Mouse (Mus musculus): ENCODE data around the gene Osbpl7.

Gene Osbpl7

DNA sequence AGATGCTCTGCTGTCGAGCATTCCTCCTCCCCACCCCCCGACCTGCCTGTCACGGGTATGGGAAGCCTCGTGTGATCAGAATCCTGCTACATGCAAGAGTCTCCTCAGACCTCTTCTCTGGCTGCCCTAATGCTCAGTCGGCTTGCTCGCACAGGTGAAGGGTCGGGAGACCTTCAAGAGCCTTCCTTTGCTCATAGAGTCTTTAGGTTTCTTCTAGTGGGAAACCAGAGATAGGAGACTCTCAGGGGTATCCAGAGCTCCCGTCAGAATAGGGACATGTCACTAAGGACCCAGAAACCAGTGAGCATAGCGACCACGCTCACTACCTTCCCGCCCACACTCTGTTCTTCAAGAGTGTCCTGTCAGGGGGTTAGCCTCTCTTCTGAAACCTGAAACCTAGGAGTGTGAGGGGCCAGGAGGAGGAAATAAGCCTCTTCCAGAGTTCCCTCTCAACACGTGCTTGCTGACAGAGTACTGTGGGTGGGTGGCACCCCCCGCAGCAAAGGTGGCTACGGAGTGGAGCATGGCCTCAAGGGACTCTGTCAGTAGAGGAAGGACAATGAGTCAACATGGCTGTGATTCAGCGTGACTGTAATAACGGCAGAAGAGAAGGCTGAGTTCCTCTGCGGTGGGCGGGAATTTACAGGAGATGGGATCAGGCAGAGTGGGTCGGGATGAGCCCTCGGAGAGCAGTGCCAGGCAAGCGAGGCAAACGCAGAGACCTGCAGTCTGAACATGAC is 33.1 kb downstream of the Osbpl7 start:
- peak; percentile 80 for DNase-seq

DNA sequence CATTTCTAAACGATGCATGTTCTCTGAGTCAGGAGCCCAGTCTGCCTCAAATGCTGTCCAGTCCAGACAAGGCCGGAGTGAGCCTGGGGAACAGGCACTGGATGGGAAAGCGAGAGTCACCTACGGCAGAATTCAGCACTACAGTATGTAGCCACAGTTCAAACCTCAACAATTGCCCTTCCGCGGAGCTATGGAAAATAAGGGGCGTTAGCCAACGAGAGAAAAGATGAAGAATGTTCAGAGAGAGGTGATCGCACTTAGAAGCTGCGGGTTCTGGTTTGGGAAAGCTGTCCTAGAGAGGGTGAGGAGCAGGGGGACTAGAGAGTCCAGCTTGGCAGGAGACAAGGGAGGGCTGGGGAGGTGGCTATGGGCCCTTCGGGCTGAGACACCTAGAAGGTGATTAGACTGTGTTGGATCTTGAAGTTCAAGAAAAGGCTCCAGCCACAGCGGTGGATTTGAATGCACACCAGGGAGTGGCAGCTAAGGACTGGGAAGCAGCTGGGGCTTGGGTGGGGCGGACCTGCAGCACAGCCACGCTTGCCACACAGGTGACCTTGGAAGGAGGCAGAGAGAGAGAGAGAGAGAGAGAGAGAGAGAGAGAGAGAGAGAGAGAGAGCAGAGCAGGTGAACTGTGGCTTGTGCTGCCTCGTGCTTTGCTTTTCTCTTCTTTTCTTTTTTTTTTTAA is 34.5 kb downstream of the Osbpl7 start:
- DNase-seq: no peak

DNA sequence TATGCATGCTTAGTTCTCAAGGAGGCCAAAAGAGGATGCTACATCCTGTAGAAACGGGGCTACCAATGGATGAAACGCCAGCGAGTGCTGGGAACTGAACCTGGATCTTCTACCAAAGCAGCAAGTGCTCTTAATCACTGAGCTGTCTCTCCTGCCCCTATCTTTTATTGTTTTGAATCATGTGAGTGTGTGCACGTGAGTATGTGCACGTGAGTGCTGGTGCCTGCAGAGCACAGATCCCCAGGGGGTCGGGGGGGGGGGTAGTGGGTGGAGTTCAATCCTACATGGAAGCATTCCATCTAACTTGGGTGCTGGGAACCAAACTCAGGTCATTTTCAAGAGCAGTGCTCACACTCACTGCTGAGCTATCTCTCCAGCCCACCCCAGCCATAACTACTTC is 35.9 kb downstream of the Osbpl7 start:
- no peak for DNase-seq

DNA sequence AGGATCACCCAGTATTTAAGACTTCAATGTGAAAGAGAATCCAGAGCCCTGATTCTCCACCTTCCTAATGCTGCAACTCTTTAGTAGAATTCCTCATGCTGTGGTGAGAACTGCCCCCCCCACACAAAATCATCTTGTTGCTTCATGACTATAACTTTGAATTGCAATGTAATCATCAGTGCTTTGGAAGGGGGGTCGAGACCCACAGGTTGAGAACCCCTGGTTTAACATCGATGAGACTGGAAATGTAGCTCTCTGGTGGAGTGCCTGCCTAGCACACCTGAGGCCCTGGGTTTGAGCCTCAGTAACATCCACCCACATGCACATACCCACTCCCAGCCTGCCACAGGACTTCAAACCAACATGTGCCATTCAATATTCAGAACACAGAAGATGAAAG is 44.2 kb downstream of the Osbpl7 start:
- no peak for DNase-seq

DNA sequence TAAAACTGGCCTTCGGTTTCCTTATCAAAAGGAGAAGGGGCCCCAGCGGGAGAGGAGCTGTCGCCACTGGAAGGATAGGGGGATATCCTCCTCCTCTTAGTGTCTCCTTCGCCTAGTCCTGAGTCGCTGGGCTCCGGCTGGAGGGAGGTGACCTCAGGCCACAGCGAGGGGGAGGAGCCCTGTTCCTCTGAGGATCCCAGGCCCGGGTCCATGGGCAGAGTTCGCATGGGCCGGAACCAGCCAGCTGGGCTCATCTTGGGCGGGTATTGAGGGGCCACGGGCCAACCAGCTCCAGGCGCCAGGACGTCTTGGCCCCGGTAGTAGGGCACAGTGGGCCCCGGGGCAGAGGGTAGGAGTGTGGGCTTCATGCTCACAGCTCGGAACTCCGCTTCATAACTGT is 48.4 kb downstream of the Osbpl7 start:
- DNase-seq: no peak

DNA sequence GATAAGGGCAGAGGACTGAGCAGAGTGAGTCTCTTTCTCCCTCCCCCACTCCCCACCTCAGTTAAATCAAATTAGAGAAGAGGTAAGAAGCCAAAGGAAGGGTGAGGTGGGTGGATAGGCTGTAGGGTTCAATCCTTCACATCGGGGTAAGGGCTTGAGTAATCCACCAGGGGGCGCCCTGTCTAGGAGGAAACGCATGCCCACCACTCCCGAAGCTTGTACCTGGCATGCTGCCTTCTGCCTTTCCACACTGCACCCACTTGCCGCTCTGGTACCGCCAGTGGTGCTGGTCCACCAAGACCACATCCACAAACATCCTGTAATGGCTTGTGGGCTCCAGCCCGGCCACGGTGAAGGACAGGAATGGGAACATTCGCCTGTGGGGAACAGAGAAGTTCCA is 51.3 kb downstream of the Osbpl7 start:
- DNase-seq: peak; percentile 27

DNA sequence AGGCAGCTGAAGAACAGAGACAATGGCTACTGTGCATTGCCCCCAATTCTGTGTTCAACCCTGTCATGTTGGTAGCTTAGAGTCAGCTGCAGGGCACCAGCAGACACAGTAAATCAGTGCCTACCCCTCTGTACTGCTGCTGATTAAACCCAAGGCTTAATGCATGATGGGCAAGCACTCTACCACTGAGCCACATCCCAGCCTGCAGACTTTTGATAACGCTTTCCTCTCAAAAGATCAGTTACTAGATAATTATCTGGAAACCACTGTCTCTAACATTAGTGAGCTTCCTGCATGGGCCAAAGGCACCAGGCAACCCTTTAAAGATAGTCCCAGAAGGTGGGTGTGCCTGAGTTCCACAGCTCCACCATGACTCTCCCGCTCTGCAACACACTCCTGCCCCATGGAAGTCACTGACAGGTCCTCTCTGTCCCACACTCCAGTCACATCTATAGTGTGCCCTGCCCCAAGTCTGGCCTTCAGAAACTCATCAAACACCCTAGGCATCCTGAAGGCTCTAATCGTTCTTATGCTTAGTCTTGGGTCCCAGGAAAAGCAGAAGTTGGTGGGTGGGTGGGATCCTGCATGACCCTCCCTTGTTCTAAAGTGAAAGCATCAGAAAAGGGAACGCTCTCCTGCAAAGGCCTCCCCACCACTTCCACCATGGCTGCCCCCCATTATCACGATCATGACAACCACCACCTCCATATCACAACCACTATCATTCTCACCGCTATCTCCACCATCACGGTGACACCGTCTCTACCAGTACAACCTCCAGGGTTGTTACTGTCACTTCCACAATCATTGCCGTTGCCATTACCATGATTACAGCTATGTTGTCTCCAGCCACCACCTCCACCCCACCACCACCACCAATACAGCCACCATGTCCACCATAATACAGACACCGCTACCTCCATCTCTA is 53.0 kb downstream of the Osbpl7 start:
- no peak for DNase-seq

DNA sequence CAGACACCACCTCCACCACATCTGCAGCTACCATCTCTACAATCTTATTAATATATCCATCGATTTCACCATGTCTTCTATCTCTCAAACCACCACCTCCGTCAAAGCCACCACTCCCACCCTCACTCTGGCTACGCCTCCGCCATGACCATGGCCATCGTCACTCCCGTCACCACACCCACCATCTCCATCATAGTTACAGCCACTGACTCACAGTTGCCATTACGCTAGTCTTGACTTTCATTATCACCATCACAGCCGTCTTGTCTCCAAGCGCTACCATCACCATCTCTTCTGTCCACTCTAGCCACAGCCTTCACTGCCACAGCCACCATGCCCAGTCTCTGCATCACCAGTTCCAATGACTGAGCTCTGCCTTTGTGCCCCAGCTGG is 53.7 kb downstream of the Osbpl7 start:
- DNase-seq: no peak

DNA sequence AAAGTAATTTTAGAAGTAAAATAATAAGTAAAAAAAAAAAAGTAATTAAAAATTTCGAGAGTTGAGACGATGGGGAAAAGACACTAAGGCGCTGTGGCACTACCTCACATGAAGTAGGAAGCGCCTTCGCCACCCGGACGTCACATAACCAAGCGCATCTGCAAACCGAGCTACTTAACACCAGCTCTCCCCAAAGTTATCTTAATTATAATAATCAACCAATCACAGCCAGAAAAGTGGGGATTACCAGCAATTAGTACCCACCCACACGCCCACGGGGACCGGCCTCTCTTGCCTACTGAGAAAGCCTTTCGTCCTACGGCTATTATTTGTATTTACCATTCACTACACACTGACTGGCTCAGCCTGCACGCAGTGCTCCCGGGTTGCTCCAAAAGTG is 58.5 kb downstream of the Osbpl7 start:
- DNase-seq: no peak

DNA sequence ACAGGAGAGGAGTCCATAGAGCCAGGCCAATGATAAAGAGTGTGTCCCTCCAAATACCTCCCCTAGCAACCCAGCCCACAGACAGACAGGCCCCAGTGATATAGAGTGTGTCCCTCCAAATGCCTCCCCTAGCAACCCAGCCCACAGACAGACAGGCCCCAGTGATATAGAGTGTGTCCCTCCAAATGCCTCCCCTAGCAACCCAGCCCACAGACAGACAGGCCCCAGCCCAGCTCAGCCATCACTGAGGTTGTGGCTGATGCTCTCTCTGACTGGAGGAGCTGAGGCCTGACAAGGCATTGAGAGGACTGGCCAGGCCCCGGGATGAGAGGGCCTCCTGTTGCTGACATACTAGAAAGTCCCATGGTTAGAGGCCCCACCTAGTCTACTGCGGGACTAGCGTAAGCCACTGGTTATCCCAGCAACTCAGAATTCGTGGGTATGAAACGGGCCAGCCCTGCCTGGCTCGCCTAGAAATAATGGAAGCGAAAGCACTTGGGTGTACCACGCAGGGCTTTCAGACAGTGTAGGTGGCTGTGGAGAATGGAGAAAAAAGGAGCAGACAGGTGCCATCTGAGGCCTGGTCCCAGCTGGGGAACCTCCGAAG is 62.2 kb downstream of the Osbpl7 start:
- DNase-seq: no peak

DNA sequence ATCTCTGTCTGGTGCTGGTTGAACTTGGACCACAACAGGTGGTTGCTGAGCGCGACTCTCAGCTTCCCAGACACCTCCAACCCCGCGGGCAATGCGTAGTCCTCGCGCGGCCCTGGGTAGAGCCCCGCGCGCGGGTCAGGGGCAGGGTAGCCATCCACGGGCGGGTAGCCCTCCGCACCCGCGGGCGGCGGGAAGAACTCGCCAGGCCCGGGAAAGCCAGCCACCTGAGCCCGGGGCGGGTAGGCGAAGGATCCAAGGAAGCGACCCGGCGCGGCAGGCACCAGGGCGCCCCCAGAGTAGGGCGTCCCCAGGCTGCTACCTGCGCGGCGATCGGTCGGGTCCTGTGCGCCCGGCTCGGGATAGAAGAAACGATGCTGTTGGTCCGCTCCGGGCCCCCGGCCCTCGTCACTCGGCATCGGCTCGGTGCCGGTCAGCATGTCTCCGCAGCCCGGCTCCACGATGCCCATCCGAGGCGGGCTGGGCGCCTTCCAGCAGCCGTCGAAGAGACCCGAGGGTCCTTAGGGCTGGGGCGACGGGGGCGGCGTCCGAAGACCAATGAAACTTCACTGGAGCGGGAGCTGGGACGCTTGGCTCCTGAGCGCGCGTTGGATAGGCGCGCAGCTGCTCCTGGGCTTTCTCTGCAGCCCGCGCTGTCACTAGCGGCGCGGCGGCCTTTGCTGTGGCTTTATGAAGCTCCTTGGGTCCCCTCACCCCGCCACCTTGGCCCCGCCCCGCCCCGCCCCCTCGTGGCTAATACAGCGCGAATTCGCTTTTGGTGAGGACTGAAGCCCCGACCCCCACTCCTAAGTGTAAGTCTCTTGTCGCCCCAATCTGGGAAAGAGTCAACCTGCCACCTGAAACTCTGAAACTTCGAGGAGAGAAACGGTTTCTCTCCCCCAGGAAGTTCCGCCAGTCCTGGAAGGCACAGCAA is 64.5 kb downstream of the Osbpl7 start, which contains the start of gene Tbx21:
Tbx21 (minus strand) TSS at position 661 of the 931 bp plus-strand sequence.
- no peak for DNase-seq

DNA sequence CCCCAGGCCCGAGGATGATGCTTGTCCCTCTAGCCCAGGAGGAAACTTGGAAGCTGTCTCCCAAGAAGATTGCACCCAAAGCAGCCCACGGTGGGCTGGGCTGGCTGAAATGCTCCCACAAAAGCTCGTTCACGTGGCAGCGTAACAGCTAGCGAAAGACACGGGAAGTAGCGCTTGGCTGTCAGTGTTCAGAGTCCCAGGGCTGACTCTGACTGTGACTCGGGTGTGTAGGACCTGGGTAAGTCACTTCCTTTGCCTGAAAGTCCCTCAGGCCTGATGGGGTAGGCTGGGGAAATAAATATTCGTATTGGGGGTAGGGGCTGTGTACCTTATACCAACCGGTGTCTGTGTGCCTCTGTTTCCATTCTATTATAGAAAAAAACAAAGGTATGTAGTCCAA is 65.4 kb downstream of the Osbpl7 start:
- no peak for DNase-seq
